Mouse (Mus musculus) adrenal gland, postnatal 14 days (tissue): Measurements from ENCODE around the gene Large2. TPM values are rescaled to one million over a fixed set of nuclear protein-coding genes. Genes with fewer than 3 reads are reported as not detected.

Source experiments
- DNase-seq: peaks from one replicate; pipeline ENCODE4 v3.0.0; 2021; ENCODE audit warnings: mixed read lengths
- total RNA-seq: library from RNA; stranded (reverse); gene quantifications from 2 replicates; pipeline ENCODE4 v1.2.3, GENCODE M21; 2021

Gene Large2
- total RNA-seq, 1 experiment from 2014 or later, result 2.7 TPM

DNA sequence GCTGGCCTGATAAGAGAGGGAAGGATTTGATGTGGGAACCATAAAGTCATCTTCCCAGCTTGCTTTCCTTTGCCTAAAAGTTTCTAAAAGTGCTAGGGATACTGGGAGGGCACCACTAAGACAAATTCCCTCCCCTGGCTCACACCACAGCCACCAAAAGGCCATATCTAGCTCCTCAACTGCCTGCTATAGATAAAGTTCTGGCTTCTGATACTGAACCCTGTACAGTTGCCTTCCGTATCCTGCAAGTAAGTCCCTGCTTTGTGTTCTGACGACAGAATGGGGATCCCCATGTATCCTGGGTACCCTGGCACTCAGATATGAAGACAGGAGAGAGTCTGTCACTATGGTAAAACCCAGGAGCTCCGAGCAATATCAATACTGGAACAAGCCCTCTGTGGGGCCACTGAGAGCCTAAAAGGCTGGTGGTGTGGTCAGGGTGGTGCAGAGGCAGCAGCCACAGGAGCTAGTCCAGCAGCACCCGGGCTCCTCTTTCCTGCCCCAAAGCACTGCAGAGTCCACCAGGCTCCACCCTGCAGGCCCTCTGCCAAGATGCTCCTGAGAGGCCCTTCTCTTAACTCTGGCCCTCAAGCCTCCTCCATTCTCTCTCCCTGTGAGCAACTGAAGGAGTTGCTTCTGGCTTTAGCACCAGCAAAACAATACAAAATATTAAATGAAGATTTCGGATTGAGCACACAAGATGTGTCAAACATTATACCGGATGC is 15.7 kb upstream of the Large2 start:
- no peak for DNase-seq

DNA sequence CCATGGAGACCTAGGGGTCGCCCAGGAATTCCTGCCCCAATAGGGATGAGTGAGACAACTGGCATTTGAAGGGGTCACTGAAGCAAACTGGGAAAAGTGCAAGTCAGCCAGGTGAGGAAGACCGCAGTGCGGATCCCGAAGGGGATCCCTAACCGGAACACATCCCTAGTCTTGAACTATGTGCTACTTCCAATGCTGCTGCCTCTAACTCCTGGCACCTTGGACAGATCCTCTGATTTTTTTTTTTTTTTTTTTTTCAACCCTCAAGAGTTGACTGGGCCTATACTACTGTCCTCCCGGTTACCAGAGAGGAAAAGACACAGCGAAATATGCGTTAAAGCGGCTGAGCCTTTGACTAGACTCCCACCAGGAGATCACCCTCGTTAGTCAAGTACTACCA is 15.0 kb upstream of the Large2 start:
- DNase-seq, result no peak

DNA sequence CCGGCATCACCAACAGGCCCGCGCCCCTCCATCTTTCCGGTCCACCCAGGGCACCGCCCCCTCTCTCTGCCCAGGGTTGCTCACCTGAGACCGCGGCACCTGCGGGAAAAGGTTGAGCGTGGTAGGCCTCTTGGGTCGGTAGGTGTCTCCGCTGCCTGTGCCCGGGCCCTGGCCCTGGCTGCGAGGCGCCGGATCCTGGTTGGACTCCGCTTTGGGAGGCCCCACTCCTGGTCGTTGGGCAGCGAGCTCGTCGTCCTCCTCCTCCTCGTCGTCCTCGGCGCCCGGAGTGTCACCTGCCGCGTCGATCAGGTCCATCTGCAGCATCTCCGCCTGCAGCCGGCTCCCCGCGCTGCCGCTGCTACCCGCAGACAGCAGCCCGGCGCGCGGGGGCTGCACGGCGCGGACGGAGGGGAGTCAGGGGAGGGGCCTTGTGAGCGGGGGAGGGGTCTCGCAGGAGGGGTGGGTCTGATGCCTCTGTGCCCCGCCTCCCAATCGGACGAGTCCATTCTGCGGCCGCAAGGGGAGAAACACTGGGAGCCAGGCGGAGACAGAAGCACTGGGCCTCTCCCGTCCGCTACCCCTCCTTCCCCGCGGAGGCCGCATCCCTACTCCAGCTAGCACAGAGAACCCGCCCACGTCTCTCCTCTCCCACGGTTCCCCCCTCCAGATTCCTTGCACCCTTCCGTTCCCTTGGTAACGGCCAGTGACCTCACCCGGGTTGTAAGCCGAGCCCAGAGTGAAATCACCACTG is 14.4 kb upstream of the Large2 start:
- peak; percentile 92 for DNase-seq

DNA sequence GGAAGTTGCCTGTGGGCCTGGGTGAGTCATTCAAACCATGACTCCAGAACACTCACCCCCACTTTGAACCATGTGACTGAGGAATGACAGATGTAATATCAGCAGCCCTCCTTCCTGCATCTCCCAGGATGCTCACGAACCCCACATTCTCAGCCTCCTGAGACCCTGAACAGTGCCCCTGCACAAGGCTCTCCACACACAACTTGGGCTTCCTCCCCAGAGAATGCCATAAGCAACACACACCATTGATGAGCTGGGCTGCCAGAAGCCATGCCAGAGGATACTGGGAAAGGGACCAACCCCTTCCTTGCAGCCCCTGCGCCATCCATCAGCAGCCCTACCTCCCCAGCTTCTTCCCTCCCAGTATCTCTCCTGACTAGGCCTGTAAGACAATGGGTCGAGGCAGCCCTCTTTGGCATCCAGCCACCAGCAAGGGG is 13.4 kb upstream of the Large2 start:
- DNase-seq, result no peak

GRCm38 (mm10) chr2:92387646-92388045 is 13.0 kb upstream of the Large2 start:
- DNase-seq, result no peak

DNA sequence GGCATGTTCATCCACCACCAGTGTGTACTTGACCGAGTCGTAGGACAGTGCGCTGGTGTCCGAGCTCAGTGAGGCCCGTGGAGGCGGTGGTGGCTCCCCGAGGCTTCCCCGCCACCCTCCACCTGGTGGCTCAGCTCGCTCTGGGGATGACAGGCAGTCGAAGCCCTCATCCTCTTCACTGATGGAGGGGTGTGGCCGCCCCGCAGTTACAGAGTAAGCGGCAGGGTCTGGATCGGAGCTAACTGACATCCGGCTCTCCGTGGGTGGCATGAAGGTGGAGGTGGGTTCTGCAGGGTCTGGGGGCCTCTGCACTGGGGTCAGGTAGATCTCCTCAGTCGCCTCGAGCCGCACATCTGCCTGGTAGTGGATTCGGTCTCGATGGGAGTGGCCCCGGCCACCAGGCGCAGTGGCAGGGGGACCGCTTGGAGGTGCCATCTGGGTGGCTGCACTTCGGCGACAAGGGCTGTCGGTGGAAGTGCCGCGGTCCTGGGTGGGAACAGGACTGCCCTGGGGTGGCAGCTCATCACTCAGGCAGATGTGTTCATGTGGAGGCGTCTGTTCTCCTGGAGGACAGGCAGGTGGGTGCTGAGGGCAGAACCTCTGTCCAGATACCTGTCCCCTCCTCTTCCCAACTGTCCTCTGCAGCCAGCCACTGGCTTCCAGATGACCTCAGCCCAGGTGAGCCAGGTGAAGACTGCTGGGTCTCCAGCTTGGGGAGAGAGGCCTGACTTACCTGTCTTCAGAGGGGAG is 12.3 kb upstream of the Large2 start:
- DNase-seq, result no peak

GRCm38 (mm10) chr2:92385113-92386051 is 10.7 kb upstream of the Large2 start:
- DNase-seq, result no peak

- DNase-seq, result no peak
Observed at GRCm38 (mm10) chr2:92384101-92384500, 9.4 kb upstream of the Large2 start.

- no peak for DNase-seq
Observed at GRCm38 (mm10) chr2:92382759-92383158, 8.1 kb upstream of the Large2 start.

DNA sequence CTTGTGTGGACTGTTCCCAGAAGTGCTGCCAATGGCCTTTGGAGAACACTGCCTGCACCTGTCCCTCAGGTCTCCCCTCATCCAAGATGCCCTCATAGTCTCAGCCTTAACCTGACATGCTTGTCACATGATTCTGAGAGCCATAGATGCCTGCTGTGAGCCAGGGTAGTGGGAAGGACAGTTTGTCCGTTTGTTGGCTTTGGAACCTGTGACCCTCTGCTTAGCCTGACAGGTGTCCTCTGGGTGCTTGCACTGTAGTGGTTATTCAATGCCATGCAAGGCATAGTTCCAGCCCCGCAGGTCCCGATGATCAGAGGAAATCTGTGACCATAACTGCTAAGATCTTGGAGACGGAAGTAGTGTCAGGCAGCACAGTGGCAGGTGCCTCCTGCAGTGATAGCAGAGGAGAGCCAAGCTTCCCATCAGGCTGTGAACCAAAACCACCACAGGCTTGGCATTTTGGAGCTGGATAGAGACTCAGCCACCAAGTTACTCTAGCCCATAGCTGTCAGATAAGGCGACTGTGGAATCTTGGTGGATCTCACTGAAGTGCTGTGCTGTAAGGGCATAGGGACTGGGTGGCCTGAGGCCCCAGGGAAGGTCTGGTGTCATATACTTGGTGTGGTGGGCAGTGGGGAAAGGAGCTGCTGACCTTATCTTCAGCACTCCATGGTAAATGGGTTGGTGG is 7.4 kb upstream of the Large2 start, which contains the start of gene 1700029I15Rik:
Gene 1700029I15Rik (plus strand): TSS at position 638 of the 688 bp plus-strand sequence.
- DNase-seq, result no peak

- DNase-seq, result no peak
Observed at GRCm38 (mm10) chr2:92381161-92381560, 6.5 kb upstream of the Large2 start.

- no peak for DNase-seq
Observed at GRCm38 (mm10) chr2:92380495-92381050, 5.9 kb upstream of the Large2 start.

DNA sequence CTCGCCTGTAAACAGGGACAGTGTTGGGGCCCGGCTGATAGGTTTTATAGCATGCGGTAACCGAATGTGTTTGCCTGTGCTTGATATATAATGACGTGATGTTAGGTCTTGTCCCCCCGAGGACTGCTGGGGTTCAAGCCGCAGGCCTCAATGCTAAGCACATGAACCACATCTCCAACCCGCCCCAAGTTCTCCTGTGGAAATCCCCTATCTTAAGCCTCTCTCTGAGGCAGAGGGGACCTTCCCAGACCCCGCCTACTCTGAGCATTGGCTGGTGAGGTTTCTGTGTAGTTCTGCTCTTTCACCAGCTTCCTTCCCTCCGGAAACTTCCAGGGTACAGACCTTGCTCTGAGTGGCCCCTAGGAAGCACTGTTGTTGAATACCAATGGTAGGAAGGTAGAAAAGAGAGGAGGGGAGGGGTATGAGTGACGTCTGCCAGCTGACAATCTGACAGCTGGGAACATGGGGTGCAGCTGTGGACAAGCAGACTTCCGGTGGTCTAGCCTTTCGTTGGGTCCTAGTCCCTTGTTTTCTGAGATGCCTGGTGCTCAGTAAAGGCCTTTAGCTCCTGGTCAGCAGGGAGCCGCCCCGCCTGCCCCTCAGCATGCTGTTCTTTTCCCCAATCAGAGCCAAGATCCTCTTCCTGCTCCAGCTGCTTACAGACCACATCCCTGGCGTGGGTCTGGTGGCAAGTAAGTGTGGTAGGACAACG is 5.3 kb upstream of the Large2 start:
- no peak for DNase-seq

GRCm38 (mm10) chr2:92377320-92377719 is 2.7 kb upstream of the Large2 start:
- no peak for DNase-seq

- peak; percentile 47 for DNase-seq
Observed at GRCm38 (mm10) chr2:92376300-92376699, 1.6 kb upstream of the Large2 start.

DNA sequence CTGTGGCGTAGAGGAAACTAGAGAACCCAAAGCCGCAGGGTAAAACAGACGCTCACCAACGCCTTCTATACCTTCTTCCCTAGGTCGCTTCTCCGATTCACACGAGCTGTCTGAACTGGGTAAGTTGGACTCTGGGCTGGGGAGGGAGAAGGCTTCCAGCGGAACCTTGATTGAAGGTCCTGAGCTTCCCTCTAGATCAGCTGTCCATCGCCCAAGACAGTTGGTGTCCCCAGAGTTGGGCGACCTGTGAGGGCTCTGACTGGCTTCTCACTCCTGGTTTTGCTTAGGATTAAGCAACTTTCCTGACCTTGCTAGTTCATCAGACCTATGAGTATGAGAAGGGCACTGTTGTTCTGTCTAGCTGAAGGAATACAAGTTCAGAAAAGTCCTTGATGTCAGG is 1.1 kb upstream of the Large2 start:
- DNase-seq, result peak; percentile 45

DNA sequence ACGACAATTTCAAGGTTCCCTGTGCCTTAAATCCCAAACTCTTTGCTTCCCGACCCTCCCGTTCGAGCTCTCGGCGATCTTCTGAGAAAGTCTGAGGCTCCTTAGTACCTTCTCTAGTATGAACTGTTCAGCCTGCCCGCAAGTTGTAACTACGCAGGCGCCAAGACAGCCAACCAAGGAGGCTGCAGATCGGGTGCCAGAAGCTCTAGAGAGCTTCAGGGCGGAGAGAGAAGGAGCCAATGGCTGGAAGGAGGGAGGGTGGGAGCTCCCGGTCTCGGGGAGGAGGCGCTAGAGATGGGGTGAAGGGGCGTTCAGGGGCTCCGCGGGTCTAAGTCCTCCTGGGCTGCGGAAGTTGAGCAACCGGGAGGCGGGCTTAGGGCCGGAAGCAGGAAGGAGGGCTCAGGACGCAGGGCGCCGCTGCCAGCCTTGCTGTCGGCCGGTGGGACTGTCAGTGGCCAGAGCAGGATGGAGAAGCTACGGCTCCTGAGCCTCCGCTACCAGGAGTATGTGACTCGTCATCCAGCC is 492 bp upstream of the Large2 start:
- DNase-seq, result peak; percentile 98

DNA sequence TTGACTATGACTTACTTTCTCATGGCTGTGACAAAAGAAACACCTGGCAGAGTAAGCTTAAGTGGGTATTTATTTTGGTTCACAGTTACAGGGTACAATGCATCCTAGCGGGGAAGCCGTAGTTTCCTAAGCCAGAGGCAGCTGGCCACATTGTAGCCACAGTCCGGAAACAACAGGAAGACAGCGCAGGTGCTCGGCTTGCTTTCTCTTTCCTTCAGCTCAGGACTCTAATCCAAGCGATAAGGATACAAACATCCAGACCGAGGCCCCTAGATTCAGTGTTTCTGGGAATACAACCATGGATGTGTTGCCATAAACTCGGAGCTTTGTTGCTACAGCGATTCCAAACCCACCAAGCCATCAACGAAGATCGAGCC is 1.2 kb downstream of the Large2 start:
- DNase-seq, result no peak

DNA sequence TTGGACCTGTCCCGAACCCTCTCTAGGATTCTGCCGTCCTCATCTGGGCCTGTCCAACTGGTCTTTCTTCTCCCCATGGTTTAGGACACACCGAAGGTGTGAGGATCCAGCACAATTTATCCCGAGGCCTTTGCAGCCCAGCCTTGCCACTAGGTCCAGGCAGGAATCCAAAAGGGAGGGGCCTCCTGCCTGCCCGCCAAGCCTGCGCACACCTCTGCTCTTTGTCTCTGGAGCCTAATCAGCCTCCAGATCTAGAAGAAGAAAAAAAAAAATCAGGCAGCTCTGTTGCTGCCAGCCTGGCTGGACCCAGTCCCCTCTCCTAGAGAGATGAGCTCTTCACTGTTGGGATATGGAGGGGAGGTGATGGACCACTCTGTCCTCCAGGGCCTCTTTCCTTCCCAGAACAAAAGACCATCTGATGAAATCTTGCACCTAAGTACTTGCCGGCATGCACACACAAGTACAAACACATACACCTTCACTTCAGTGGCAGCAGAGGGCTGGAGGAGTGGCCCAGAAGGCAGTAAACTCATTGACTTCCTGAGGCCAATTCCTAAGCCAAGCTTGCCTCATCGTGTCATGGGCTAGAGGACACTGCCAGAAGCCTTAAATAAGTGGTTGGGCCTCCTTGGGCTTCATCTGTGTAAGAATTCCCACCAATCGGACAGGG is 1.8 kb downstream of the Large2 start:
- DNase-seq, result peak; percentile 79
